Mouse (Mus musculus) midbrain, embryonic 13.5 days (tissue): Measurements from ENCODE around the gene Skiv2l. TPM values are rescaled to one million over a fixed set of nuclear protein-coding genes. Genes with fewer than 3 reads are reported as not detected.

Source experiments
- ATAC-seq: fragments of 200-750 bp; cut with Nextera tagmentation; 2 replicates; pipeline ENCODE4 v1.8.0; 2017; ENCODE audit warnings: mild to moderate bottlenecking, moderate TSS enrichment, moderate library complexity
- H3K27ac ChIP-seq: fragments of 300-500 bp; sonication (generic); 2 replicates; pipeline ENCODE4 v1.5.1; 2015; ENCODE audit warnings: inconsistent platforms, mild to moderate bottlenecking, moderate library complexity
- H3K27me3 ChIP-seq: fragments of 300-500 bp; sonication (generic); 2 replicates; pipeline ENCODE4 v1.6.1; 2015; ENCODE audit warnings: mild to moderate bottlenecking, inconsistent platforms
- H3K36me3 ChIP-seq: fragments of 300-500 bp; sonication (generic); 2 replicates; pipeline ENCODE4 v1.6.1; 2015; ENCODE audit warnings: mild to moderate bottlenecking, inconsistent platforms
- H3K4me1 ChIP-seq: fragments of 300-500 bp; sonication (generic); replicated peaks from 2 replicates; pipeline ENCODE4 v1.6.1; 2015; ENCODE audit warnings: inconsistent platforms
- H3K4me2 ChIP-seq: fragments of 300-500 bp; sonication (generic); replicated peaks from 2 replicates; pipeline ENCODE4 v1.6.1; 2015; ENCODE audit warnings: moderate library complexity, mild to moderate bottlenecking, inconsistent platforms
- H3K4me3 ChIP-seq: fragments of 300-500 bp; sonication (generic); replicated peaks from 2 replicates; pipeline ENCODE4 v1.5.1; 2015; ENCODE audit warnings: mild to moderate bottlenecking, inconsistent platforms
- H3K9ac ChIP-seq: fragments of 300-500 bp; sonication (generic); replicated peaks from 2 replicates; pipeline ENCODE4 v1.6.1; 2015; ENCODE audit warnings: mild to moderate bottlenecking, inconsistent platforms
- H3K9me3 ChIP-seq: fragments of 300-500 bp; sonication (generic); 2 replicates; pipeline ENCODE4 v1.6.1; 2016; ENCODE audit warnings: mild to moderate bottlenecking, inconsistent platforms
- WGBS: fragments of 180-500 bp; shearing (Covaris S2); methylation state at CpG from one replicate; pipeline ENCODE4 v1.1.7; 2015; 5-methylcytosine and 5-hydroxymethylcytosine counted together
- polyA plus RNA-seq: library from polyadenylated mRNA; unstranded; fragments of >200 nt; fragmentation: Nextera tagmentation; extraction: Ambion mirVana; gene quantifications from 2 replicates; pipeline ENCODE4 v1.2.1, GENCODE M21; 2015

The Skiv2l gene
- polyA plus RNA-seq, 1 experiment from 2014 or later: 61.3 TPM

DNA sequence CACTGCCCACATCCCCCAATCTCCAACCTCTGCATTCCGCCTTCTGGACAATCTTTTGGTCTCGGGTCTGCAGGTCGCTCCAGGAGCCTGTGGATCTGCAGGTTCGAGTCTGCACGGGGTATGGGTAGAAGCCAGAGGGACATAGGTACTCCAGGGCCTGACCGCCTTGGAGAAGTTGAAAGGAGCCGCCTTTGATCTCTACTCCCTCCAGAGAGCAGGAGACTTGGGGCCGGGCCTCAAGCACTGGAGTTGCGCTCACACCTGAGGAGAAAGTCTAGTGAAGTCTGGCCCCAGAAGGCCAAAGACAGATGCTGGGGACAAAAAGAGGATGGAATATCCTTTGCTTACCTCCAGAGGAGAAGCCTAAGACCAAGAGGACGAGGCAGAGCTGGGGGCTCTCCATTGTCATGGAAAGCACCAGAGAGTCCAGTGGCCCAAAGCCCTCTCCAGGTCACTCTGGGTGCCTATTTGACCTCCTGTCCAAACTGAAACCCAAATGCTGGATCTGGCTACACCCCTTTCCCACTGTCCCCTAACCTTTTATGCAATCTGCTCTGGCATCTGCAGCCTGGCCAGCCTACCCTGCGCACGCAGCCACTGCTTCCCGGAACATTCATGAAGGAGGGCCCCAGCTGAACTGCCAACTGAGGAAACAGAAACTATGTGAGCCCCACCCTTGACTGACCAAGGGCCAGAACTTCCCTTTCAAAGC lies 11.8 kb upstream of the Skiv2l start:
- no peak overlapping the region for H3K4me2 ChIP-seq
- no peak overlapping the region for H3K4me3 ChIP-seq
- no peaks in the 10 kb centered on the region for H3K27me3 ChIP-seq
- H3K4me1 ChIP-seq: no peaks in the 10 kb centered on the region
- no peak overlapping the region for H3K9ac ChIP-seq
- no peaks in the 10 kb centered on the region for H3K9me3 ChIP-seq
- WGBS: 75% methylated on average over 13 of the region's 13 CpGs
- H3K27ac ChIP-seq: no peak overlapping the region
- no peak for ATAC-seq
- peaks cover 12% of the 10 kb centered on the region for H3K36me3 ChIP-seq

DNA sequence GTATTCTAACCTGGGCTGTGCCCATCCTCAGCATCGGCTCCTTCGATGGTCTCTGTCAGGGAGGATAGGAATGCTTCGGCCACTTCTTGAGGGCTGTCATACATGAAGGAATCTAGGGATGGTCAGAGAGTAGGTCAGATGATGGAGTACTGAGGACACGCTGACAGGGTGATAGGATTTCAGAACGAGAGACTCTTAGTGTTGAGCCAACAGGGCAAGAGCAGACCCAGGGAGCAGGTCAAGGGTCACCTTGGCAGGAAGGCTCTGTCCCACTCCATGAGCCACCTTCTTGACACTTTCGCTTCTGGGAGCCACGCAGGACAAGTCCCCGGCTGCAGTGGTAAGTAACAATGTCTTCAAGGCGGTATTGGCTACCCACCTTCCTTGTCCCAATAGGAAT lies 10.5 kb upstream of the Skiv2l start:
- peaks cover 25% of the 10 kb centered on the region for H3K36me3 ChIP-seq
- ATAC-seq: no peak
- H3K4me1 ChIP-seq: no peaks in the 10 kb centered on the region
- H3K4me2 ChIP-seq: no peak overlapping the region
- no peak overlapping the region for H3K4me3 ChIP-seq
- H3K27me3 ChIP-seq: no peaks in the 10 kb centered on the region
- H3K9ac ChIP-seq: no peak overlapping the region
- no peaks in the 10 kb centered on the region for H3K9me3 ChIP-seq
- no peak overlapping the region for H3K27ac ChIP-seq
- WGBS: 86% methylated on average over 9 of the region's 9 CpGs

DNA sequence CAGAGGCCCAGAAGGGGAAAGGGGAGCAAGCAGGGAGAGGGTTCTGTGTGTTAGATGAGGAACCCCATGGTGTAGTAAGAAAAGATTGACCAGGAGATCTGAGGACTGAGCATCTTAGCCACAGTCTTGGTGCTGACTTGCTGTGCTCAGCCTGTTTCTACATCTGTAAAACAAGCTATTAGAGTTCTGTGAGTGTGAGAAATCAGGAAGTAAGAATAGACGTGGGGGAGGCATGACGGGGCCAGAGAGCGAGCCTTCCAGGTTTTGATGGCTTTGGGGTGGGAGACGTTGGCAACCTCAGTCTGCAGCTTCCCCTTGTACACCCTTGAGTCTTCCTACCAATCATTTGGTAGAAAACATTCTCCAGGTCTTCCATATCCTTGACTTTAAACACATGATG lies 8.7 kb upstream of the Skiv2l start:
- no peaks in the 10 kb centered on the region for H3K9me3 ChIP-seq
- no peak overlapping the region for H3K4me2 ChIP-seq
- H3K36me3 ChIP-seq: peaks cover 41% of the 10 kb centered on the region
- WGBS: 81% methylated on average over 4 of the region's 4 CpGs
- no peak overlapping the region for H3K4me3 ChIP-seq
- no peaks in the 10 kb centered on the region for H3K27me3 ChIP-seq
- no peak overlapping the region for H3K27ac ChIP-seq
- ATAC-seq: no peak
- no peak overlapping the region for H3K9ac ChIP-seq
- H3K4me1 ChIP-seq: no peaks in the 10 kb centered on the region

DNA sequence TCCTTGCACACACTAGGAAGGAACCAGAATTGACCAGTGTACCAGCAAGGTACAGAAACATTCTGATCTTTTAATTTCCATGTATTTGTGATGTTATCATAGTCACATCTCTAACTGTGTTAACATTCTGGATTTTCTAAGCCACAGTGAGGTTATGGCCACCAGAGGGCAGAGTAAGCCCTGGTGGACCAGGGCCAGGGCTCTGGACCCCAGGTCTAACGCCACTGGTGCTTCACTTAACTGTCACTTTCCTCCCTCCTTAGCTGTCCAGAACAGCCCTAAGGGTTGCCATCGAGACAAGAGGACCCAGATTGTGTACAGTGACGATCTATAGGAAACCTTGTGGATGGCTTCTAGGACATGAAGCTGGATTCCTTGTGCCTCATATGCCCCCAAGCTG lies 5.8 kb upstream of the Skiv2l start:
- Histone ChIP-seq H3K36me3 (peaks cover 55% of the 10 kb centered on the region), H3K27ac (no peak overlapping the region), H3K9me3 (no peaks in the 10 kb centered on the region), H3K9ac (no peak overlapping the region), H3K27me3 (no peaks in the 10 kb centered on the region), H3K4me1 (peaks cover 11% of the 10 kb centered on the region), H3K4me2 (no peak overlapping the region), H3K4me3 (no peak overlapping the region)
- 34% methylated on average over 3 of the region's 3 CpGs for WGBS
- 0 out of 2 replicates have a peak, but pooled peaks have one; percentile 53 for ATAC-seq

DNA sequence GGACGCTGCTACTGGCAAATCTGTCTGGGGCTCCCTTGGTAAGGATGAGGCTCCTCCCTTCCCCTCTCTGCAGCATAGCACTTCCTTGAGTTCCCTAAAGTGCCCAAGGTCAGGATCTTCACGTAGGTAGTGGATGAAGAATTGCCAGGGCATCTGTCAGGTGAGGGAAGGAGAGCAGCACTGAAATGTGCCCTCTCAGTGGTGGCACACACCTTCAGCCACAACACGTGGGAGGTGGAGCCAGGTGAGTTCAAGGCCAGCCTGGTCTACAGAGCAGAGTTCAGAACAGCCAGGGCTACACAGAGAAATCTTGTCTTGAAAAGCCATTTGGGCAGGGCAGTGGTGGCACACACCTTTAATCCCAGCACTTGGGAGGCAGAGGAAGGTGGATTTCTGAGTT lies 4.8 kb upstream of the Skiv2l start:
- H3K9me3 ChIP-seq: no peaks in the 10 kb centered on the region
- H3K27me3 ChIP-seq: no peaks in the 10 kb centered on the region
- ATAC-seq: no peak
- H3K9ac ChIP-seq: no peak overlapping the region
- peaks cover 14% of the 10 kb centered on the region for H3K4me1 ChIP-seq
- H3K4me2 ChIP-seq: no peak overlapping the region
- no peak overlapping the region for H3K27ac ChIP-seq
- no peak overlapping the region for H3K4me3 ChIP-seq
- peaks cover 55% of the 10 kb centered on the region for H3K36me3 ChIP-seq
- 88% methylated on average over 3 of the region's 3 CpGs for WGBS

DNA sequence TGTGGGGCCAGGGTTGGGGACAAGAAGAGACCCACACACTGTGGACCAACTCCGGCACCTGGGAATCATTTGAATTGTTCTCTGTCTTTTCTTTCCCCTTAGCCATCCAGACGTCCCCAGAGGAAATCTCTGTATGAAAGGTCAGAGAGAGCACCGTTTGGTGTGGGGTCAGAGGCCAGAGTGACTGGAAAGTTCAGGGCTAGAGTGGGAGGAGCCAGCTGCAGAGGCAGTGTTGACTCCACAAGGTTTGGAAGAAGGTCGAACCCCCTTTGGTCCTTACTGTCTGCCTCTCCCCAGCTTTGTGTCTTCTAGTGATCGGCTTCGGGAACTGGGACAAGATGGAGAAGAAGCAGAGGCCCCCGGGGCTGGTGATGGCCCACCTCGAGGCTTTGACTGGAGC lies 3.5 kb upstream of the Skiv2l start:
- 83% methylated on average over 8 of the region's 8 CpGs for WGBS
- ATAC-seq: no peak
- H3K4me3 ChIP-seq: no peak overlapping the region

DNA sequence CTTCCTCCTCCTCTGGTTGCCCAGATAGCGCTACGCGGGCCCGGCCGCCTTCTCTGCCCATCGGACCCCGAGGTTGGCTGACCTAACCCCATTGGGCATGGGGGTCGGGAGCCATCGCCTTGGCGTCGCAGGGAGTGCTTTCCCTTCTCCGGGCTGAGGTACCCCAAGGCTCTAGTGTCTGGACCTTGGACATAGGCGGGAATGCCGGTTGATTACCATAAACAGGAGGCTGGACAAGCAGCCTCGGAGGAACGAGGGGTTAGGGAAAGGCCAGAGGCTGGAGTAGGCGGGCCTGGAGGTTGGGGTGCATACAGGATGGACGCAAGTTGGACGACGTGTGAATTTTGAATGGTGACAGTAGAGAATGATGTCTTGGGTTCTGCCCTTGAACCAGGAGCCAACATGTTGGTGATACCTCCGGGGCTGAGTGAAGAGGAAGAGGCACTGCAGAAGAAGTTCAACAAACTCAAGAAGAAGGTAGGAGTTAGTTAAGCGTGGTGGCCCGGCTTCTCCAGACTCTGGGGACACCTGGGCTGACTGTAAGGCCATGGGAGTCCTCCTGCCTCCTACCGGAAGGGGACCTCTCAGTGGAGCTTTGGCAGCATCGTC lies 611 bp upstream of the Skiv2l start:
- ATAC-seq: no peak
- Histone ChIP-seq H3K4me2 (peak overlapping the region; percentile 97), H3K27me3 (no peaks in the 10 kb centered on the region), H3K9ac (peak overlapping the region; percentile 90), H3K36me3 (peaks cover 57% of the 10 kb centered on the region), H3K27ac (peak overlapping the region; percentile 61; the same call in 1 of the 2 replicates), H3K4me1 (peaks cover 26% of the 10 kb centered on the region), H3K9me3 (no peaks in the 10 kb centered on the region), H3K4me3 (peak overlapping the region; percentile 91)
- WGBS: 2% methylated on average over 25 of the region's 25 CpGs

More for the DNA sequence above, 3.5 kb upstream of the Skiv2l start:
- H3K4me1 ChIP-seq: peaks cover 26% of the 10 kb centered on the region
- no peak overlapping the region for H3K27ac ChIP-seq
- H3K9me3 ChIP-seq: no peaks in the 10 kb centered on the region
- no peak overlapping the region for H3K4me2 ChIP-seq
- H3K27me3 ChIP-seq: no peaks in the 10 kb centered on the region
- peaks cover 55% of the 10 kb centered on the region for H3K36me3 ChIP-seq
- no peak overlapping the region for H3K9ac ChIP-seq

DNA sequence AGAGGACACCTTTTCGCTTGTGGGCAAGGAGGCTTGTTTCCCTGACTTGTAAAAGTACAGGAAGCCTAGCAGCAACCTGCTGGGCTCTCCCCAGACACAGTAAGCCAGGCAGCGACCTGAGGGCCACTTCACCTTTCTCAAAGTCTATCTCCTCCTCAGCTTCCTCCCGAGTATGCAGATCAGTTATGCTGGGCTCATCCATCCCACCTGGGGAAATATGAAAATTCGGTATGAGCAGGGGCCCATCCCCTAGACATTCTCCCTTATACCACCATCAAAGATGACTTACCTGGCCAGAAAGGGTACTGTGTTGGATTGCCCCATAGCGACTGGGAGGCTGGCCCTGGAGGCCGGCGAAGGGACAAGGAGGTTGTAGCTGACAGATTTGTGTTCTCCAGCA lies 2.4 kb downstream of the Skiv2l start:
- H3K27me3 ChIP-seq: no peaks in the 10 kb centered on the region
- no peaks in the 10 kb centered on the region for H3K9me3 ChIP-seq

DNA sequence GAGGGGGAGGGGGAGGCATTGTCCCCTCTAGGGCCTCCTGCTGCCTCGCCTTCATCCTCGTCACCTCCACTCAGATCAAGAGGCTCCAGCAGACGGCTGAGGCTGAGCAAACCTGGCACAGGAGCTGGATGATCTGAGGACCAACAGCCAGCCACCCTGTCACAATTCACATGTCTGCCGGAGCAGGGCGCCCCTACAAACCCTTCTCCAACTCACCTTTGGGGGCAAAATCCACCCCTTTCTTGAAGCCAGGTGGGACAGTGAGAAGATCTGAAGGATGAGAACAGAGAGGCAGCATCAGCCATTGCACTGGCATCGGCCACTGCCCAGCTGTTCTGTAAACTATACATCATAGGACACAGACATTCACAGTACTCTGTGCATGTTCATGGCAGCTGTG lies 2.8 kb downstream of the Skiv2l start:
- no peak for ATAC-seq
- no peaks in the 10 kb centered on the region for H3K9me3 ChIP-seq
- peaks cover 61% of the 10 kb centered on the region for H3K36me3 ChIP-seq
- WGBS: 88% methylated on average over 6 of the region's 6 CpGs
- no peak overlapping the region for H3K27ac ChIP-seq
- no peak overlapping the region for H3K9ac ChIP-seq
- H3K4me1 ChIP-seq: peaks cover 26% of the 10 kb centered on the region
- H3K4me3 ChIP-seq: no peak overlapping the region
- H3K4me2 ChIP-seq: no peak overlapping the region
- H3K27me3 ChIP-seq: no peaks in the 10 kb centered on the region

More for the DNA sequence above, 2.4 kb downstream of the Skiv2l start:
- Histone ChIP-seq H3K4me3 (no peak overlapping the region), H3K27ac (no peak overlapping the region), H3K9ac (no peak overlapping the region), H3K36me3 (peaks cover 61% of the 10 kb centered on the region), H3K4me1 (peaks cover 26% of the 10 kb centered on the region), H3K4me2 (no peak overlapping the region)
- ATAC-seq: no peak
- WGBS: 95% methylated on average over 7 of the region's 7 CpGs

DNA sequence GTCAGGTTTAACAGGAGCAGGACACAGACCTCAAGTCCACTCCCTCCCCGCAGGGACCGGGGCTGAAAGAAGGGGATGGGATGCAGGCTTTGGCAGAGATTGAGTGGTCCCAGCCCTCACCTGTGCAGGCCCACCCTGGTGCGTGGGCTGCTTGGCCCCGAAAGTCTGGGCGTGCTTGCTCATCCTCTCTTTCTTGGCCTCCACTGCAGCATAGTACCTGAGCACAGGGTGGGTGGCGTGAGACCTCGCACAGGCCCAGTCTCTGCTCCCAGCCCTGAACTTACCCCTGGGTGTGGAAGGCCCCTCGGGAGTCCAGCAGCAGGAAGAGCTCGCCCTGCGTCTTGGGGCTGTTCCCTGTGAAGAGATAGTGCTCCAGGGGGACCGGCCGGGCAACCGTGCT lies 5.1 kb downstream of the Skiv2l start:
- WGBS: 93% methylated on average over 13 of the region's 13 CpGs
- H3K4me3 ChIP-seq: no peak overlapping the region
- peaks cover 12% of the 10 kb centered on the region for H3K4me1 ChIP-seq
- no peaks in the 10 kb centered on the region for H3K27me3 ChIP-seq
- no peaks in the 10 kb centered on the region for H3K9me3 ChIP-seq
- peaks cover 84% of the 10 kb centered on the region for H3K36me3 ChIP-seq
- no peak overlapping the region for H3K9ac ChIP-seq
- ATAC-seq: no peak
- H3K4me2 ChIP-seq: no peak overlapping the region
- no peak overlapping the region for H3K27ac ChIP-seq

DNA sequence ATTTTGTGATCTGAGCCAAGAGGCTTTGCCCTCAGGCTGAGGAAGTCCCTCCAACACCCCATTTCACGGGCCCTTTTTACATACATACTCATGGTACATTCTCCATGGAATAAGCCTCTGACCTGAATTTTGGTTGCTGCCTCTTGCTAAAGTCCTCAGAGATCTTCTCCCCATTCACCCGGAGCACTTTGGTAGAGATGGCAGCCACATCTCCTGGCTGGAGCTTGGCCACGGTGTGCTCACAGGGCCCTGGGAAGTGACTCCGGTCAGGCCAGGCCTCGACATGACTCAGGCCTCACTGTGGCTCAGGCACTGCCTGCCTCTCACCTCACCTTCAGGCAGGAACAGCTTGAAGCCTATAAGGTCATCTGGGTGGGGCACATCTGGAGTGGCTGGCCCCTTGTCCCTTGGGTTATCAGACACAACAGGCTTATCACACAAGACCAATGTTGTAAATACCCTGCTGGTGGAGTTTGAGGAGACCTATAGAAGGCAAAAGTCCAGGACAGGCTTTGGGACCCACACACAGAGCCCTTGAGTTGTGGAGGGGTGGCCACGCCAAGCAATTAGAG lies 9.2 kb downstream of the Skiv2l start:
- Histone ChIP-seq H3K27me3 (no peaks in the 10 kb centered on the region), H3K4me2 (no peak overlapping the region), H3K27ac (no peak overlapping the region), H3K4me3 (no peak overlapping the region), H3K4me1 (peaks cover 21% of the 10 kb centered on the region), H3K9me3 (no peaks in the 10 kb centered on the region), H3K36me3 (peaks cover 73% of the 10 kb centered on the region), H3K9ac (no peak overlapping the region)
- no peak for ATAC-seq
- 88% methylated on average over 6 of the region's 6 CpGs for whole genome bisulfite sequencing

DNA sequence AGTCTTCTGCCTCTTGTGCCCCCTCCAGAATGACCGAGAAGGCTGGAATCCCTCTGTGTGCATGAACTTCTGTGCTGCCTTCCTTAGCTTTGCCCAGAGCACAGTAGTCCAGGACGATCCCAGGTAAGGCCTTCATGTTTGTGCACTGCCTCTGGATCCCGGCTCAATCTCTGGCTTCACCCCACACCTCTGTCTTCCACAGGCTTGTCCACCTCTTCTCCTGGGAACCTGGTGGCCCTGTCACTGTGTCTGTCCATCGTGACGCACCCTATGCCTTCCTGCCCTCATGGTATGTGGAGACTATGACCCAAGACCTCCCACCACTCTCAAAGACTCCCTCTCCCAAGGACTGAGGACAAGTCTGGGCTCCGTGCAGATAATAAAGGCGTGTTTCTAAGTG lies 11.2 kb downstream of the Skiv2l start:
- Histone ChIP-seq H3K4me1 (peaks cover 32% of the 10 kb centered on the region), H3K36me3 (peaks cover 57% of the 10 kb centered on the region), H3K9ac (no peak overlapping the region), H3K27ac (no peak overlapping the region), H3K4me3 (no peak overlapping the region), H3K9me3 (no peaks in the 10 kb centered on the region), H3K4me2 (no peak overlapping the region), H3K27me3 (no peaks in the 10 kb centered on the region)
- 88% methylated on average over 7 of the region's 7 CpGs for WGBS
- ATAC-seq: no peak
